Mouse (Mus musculus): ENCODE results near the gene Fibcd1. TPM values are rescaled to one million over a fixed set of nuclear protein-coding genes. Genes with fewer than 3 reads are reported as not detected.

Gene Fibcd1
- polyA plus RNA-seq (2012; rRNA removed): under 0.01 TPM in 1 of 2 replicates, not detected in the other

GRCm38 (mm10) chr2:31845896-31846691 is at the start of gene Fibcd1:
Fibcd1 (minus strand) TSS chr2:31846005.

DNA sequence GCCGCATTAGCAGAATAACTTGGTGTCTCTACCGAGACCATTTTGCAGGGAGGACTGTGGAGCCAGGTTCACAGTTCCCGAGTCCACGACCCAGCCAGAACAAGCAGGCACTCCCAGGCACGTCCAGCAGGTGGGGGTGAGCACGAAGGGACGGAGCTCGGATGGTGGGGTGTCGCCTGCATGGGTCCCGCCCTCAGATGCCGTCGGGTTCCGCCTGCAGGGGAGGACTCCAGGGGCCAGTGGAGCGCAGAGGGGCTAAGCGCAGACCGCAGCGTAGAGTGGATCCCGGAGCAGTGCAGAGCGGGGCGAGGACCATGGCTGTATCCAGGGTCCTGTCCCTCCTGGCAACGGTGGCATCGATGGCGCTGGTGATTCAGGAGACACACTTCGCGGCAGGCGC is 41.2 kb upstream of the Fibcd1 start, which contains the start of gene Lamc3:
TSS of gene Lamc3 (plus strand) at position 262 of the 400 bp plus-strand sequence.

GRCm38 (mm10) chr2:31810444-31810843 is 35.4 kb downstream of the Fibcd1 start, which contains the start of gene Qrfp:
Qrfp (minus strand) TSS chr2:31810580.

Other genes with a start within 250 kb of the Fibcd1 start
- not detected in 2 replicates for gene Prdm12, start 206.0 kb downstream of the Fibcd1 start, polyA plus RNA-seq (2012; rRNA removed)
- gene Exosc2, start 175.3 kb downstream of the Fibcd1 start, polyA plus RNA-seq (2012; rRNA removed): 14.9 and 16.0 TPM in 2 replicates
- gene Abl1, start 157.6 kb downstream of the Fibcd1 start, polyA plus RNA-seq (2012; rRNA removed): 9.8 and 11.4 TPM in 2 replicates
- 0.02 and 0.05 TPM in 2 replicates for gene Qrfp, start 35.4 kb downstream of the Fibcd1 start, polyA plus RNA-seq (2012; rRNA removed)
- gene Lamc3, start 41.3 kb upstream of the Fibcd1 start, polyA plus RNA-seq (2012; rRNA removed): 0.02 and 0.03 TPM in 2 replicates
- 0.60 and 0.71 TPM in 2 replicates for gene Aif1l, start 104.1 kb upstream of the Fibcd1 start, polyA plus RNA-seq (2012; rRNA removed)
- 9.0 and 10.0 TPM in 2 replicates for gene Nup214, start 128.4 kb upstream of the Fibcd1 start, polyA plus RNA-seq (2012; rRNA removed)
- gene Fam78a, start 238.9 kb upstream of the Fibcd1 start, polyA plus RNA-seq (2012; rRNA removed): 2.4 and 2.5 TPM in 2 replicates
- 1.4 TPM in 2 replicates for gene Plpp7, start 249.5 kb upstream of the Fibcd1 start, polyA plus RNA-seq (2012; rRNA removed)